Mouse (Mus musculus) ES-Bruce4 (cell line): ENCODE results near the gene Vgll4.

ENCODE experiments used
- CTCF ChIP-seq: IDR thresholded peaks from one replicate; pipeline ENCODE4 v1.8.1; 2011; ENCODE audit warnings: low read depth, low read length
- EP300 ChIP-seq: IDR thresholded peaks from 2 replicates; pipeline ENCODE4 v1.6.1; 2011; ENCODE audit warnings: low read depth, low read length; ENCODE audit not compliant: insufficient read depth
- POLR2A ChIP-seq: IDR thresholded peaks from one replicate; pipeline ENCODE4 v1.8.1; 2011; ENCODE audit warnings: low read length; ENCODE audit not compliant: insufficient read depth

DNA sequence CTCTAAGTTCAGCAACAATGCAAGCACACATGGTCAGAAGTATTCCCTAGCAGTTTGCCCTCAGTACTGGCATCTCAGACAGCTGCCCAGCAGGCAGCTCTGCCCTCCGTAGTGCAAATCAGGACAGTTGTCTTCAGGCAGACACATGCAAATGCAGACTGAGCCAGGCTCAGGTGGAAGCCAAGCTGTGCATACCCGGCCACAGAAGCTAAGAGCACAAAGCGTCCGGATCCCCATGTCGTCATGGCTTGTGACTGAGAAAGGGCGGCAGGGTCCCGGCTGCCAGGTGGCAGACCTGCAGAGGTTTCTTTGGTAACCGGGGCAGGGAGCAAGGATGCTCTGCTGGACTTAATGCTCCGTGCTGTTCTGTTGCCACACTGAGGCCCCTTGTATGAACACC lies 108.2 kb downstream of the Vgll4 start:
- TF ChIP-seq CTCF (no peak), EP300 (no peak), POLR2A (no peak)
